Mouse (Mus musculus) right cerebral cortex, postnatal 36 days (tissue): ENCODE data around the gene Txlnb.
"Not testable (repeated sequence)": the region's sequence is repeated elsewhere in the genome, so short reads cannot be mapped to it uniquely, and the experiment has no call there.

Experiments
- DNase-seq, 2 experiments: peaks; one replicate each; pipeline ENCODE4 v3.0.0; 2022; ENCODE audit warnings: low spot score in 2 of 2, mixed read lengths in 1 of 2

Gene Txlnb

DNA sequence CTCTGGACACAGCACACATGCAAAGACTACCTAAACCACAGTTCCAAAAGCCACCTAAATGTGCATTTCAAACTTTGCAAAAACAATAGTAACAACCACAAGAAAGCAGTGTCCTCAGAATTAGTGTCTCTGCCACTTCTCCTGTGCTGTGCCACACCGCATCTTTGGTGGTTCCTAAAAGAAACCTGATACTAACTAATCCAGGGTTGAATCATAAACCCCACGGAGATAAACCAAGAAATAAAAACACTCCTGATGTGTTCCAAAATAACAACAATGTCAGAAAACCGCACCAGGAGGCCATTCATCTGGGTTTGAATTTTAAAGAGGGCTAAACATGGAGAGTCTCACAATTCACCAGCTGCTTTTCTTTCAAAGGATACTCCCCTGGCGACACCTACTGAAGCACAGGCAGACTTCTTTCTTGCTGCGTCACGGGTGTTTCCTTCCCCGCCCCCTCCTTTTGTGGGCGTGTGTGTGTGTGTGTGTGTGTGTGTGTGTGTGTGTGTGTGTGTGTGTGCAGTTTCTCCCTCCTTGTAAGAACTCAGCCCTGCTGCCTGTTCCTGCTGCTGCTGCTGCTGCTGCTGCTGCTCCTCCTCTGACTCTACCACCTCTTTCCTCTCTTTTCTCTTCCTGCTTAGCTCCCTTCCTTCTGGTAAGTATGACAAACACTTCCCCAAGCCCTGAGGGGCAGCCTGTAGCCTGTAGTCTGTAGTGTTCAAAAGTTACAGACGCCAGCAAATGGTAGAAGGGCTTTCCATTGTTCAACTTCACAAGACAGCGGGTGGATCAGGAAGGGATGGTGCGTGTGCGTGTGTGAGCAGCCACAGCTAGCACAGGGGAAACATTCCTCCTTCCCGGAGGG is at the start of gene Txlnb:
Txlnb (plus strand) TSS at position 460 of the 865 bp plus-strand sequence.
- DNase-seq: peak; percentile 47 to 58

DNA sequence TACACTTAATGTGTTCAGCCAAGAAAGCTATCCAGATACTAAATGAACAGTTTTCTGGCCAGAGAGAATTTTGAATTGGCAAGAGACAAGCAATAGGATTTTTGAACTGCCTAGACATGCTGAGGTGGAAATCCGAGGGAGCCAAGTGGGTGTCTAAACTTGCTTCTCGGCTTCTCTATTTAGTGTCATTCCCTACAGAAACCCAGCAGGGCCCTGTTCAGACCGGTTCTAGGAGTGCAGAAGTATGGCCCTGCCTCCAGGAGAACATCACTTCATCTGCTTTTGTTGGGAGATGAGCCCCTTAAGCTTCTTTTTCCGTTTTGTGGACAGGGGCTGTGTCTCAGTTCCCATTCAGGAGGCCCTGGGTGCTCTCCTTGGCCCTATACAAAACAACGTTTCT is 43.5 kb upstream of the Txlnb start:
- no peak for DNase-seq

GRCm38 (mm10) chr10:17759772-17760171 is 36.3 kb upstream of the Txlnb start:
- DNase-seq: no peak

- DNase-seq: no peak
These were observed 35.0 kb upstream of the Txlnb start for GRCm38 (mm10) chr10:17760750-17761613.

DNA sequence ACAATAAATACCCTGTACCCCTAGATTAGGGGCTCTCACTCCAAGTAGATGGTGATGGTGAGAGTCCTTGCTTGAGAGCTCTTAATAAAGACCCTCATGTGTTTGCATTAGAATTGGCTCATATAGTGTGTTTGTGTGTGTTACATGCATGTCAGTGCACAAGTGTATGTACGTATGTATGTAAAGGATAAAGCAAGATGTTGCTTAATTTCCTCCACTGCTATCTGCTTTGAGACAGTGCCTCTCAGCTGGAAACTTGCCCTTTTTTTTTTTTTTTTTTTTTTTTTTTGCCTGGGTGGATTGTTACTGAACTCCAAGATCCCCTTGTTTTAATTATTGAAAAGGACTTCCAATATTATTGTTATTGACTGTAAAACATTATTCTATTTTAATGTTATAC is 34.4 kb upstream of the Txlnb start:
- no peak for DNase-seq

- no peak for DNase-seq
These were observed 33.1 kb upstream of the Txlnb start for GRCm38 (mm10) chr10:17762946-17763345.

- no peak for DNase-seq
These were observed 26.2 kb upstream of the Txlnb start for GRCm38 (mm10) chr10:17769856-17770255.

DNA sequence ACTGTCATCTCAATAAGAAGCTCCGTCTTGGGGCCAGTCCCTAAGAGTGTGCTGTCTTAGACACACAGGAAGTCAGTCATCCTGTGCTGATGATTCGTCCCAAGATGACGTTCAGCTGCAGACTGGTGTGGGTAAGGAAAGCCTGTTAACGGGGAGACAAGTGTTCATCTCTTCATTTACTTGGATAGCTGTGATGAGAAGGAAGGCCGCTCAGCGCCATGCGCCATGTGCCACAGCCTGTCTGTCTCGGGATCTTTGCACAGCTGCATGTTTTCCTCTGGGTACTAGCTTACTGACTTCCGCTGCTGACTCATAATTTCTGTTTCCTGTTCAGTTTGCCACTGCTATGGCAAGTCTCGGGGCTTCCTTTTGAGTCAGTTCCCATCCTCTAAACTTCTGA is 23.7 kb upstream of the Txlnb start:
- no peak for DNase-seq

GRCm38 (mm10) chr10:17774366-17774765 is 21.7 kb upstream of the Txlnb start:
- DNase-seq: no peak

- no peak for DNase-seq
These were observed 20.9 kb upstream of the Txlnb start for GRCm38 (mm10) chr10:17775079-17775478.

DNA sequence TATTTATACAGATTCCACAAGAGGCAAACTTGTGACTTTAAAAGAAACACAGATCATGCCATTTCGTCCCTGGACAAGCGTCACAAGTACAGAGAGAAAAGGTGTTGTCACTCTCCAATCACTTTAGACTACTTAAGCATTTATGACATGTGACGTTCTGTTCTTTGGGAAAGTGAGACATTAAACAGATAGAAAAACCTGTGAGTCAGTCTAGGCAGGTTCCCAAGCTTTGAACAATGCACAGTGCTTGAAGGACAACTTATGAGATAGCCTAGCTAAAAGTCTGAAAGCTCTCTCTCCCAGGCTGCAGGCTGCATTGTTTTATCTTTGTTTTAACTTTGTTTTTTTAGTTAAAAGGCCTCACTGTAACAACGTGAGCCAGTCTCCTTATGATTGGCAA is 19.3 kb upstream of the Txlnb start:
- DNase-seq: not testable (repeated sequence)

- DNase-seq: no peak
These were observed 9.3 kb upstream of the Txlnb start for GRCm38 (mm10) chr10:17786771-17787170.

- no peak for DNase-seq
These were observed 8.1 kb upstream of the Txlnb start for GRCm38 (mm10) chr10:17787938-17788337.

GRCm38 (mm10) chr10:17788347-17788746 is 7.7 kb upstream of the Txlnb start:
- no peak for DNase-seq

DNA sequence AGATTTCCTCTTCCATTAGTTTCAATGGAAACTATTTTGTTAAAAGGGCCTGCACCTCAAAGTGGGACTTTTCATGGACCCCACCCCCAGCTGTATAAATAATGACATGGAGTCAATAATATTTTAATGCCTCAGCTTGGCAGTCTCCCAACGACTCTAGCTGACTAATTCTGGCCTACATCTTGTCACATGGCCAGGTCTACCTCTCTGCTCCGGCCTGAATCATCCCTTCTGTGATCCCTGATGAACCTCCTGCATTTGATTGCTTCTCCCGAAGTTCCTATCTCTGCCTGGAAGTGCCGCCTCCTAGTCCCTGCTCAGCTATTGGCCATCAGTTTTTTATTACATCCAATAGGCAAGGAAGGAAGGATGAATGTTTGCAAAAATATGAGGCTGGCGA is 2.1 kb upstream of the Txlnb start:
- DNase-seq: no peak

- DNase-seq: no peak
These were observed 1.6 kb upstream of the Txlnb start for GRCm38 (mm10) chr10:17794443-17794842.

- no peak for DNase-seq
These were observed 799 bp upstream of the Txlnb start for GRCm38 (mm10) chr10:17795227-17795626.

DNA sequence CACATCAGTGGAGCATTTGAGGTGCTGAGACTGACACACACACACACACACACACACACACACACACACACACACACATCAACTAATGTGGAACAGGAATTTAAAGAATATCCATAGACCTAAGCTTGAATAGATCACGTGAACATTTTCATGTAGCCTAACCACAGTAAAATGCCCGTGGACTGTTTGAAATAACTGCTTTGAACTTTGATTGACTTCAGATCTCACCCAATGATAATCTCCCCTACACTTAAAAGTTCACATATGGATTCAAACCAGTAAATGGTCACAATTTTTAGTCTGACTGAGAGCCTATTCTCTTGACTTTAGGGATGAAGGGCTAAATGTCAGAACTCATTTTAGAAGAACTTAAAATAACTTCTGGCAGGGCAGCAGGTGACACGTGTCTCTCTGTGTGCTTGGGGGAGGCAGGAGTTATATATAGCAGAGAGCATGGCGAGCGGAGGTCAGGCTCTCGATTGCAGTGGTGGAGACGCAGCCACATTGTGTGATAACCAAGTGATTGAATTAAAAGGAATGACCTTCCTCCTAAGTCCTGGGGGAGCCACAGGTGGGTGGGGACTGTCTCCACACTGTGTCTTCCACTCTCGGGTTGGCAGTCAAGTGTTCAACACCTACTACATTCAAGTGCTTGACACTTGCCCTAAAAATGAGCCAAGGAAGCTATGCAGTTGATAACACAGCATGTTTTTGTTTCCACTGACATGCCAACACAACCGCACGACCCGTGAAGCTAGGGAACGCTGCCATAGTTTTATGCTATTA is 1.0 kb downstream of the Txlnb start:
- DNase-seq: no peak

- DNase-seq: no peak
These were observed 1.7 kb downstream of the Txlnb start for GRCm38 (mm10) chr10:17797681-17798080.

DNA sequence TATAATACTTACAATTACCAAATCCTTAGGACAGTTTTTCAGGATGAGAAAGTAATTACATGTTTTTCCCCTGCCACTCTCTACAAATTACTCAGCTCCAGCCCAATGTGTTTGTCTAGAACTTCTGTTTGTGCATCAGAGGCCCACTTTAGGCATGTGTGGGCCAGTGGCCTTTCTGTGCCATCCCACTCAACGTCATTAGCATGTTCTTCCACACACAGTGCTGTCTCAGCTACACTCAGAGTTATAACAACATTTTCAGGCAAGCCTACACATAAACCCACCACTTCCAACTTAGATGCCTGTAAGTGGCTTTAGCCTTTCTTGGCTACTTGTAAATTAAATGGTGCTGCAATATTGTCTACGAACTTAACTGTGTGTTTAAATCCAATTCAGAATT is 5.8 kb downstream of the Txlnb start:
- DNase-seq: peak; percentile 10 to 43

DNA sequence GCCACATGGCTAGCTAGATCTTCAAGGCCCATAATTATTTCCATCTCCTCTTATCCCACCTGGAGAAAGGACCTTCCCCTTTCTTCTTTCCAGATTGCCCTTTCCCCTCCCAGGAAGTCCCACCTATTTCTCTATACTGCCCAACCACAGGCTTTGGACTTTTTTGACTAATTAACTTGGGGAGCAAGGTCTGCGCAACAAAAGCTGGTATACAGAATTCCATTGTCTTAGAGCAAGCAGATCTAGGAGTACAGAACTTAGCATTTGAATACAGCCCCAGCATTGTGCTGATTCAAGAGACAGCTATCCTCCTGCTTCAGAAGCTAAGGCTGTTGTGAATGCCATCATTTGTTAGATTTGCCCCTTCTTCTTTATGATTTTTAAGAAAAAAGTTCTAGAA is 12.5 kb downstream of the Txlnb start:
- DNase-seq: no peak

- DNase-seq: no peak
These were observed 19.0 kb downstream of the Txlnb start for GRCm38 (mm10) chr10:17815052-17815451.
